Mouse (Mus musculus): Measurements from ENCODE around the gene Maff.

DNA sequence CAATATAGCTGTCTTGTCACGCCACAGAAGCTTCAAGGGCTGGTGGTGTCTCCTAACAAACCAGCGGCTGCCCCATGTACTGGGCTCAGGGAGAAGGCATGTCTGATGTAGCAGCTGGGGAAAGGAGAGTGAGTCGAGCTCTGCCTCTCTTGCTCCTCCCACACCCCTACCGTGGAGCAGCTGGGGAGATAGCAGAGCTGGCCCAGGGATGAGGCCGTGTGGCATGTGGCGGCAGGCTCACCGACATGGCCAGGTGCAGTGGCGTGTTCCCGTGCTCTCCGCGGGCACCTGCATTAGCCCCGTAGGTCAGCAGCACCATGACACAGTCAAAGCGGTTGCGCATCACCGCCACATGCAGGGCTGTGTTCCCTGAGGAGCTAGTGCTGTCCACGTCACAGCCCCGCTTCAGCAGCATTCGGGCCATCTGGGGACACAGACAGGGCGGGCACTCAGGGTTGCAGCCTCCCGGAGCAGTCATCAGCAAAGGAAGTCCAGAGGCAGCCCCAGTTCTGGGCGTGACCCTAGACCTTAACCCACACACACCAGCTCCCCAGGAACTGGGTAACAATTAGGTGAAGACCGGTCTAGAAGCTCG, 40.3 kb upstream of the Maff start:
- TF ChIP-seq POLR2A (IDR thresholded peaks at IDR 0.05; ENCODE audit: borderline replicate concordance, insufficient read depth, low read length) (no peak), CTCF (IDR thresholded peaks at IDR 0.05; ENCODE audit: borderline replicate concordance, insufficient read depth, low read depth, low read length) (no peak)

Data from cerebellum, adult 2 months (tissue).